Mouse (Mus musculus): ENCODE measurements around the gene Ppib.

Gene Ppib

DNA sequence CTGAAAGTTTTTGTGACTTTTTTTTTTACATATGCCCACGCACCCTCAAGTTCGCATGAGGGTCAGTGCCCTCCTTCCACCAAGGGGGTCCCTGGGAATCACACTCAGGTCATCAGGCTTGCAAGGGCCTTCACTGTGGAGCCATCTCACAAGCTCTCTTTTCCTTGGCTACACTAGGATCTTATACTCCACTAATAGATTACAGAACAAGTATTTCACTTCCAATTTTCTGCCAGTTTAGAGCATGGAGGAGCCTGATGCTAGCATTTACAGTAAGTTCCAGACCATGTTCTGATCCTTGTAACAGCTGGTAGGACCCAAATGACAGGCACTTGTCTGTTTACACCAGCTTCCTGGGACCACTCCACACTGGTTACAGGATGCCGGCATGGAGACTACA lies 18.1 kb downstream of the Ppib start:
- no peak for DNase-seq (ENCODE audit: low read depth)

DNA sequence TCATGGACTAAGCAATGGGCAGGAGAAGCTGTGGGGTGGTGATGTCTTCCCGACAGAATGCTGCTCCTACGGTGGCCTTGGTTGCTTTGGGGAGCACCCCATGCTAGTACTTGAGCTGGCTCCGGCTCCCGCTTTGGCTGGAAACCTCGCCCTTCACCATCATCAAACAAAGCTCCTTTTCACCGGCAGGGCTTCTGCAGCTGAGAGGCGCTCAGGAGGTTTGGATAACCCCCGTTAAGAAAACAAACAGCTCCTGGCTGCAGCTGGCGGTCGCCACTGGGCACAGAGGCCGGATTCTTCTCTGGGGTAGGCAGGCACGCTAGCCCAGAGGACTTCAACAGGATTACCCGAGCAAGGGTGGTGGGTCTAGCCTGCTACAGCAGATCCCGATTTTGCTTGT lies 18.5 kb downstream of the Ppib start:
- DNase-seq (ENCODE audit: low read depth), result no peak

DNA sequence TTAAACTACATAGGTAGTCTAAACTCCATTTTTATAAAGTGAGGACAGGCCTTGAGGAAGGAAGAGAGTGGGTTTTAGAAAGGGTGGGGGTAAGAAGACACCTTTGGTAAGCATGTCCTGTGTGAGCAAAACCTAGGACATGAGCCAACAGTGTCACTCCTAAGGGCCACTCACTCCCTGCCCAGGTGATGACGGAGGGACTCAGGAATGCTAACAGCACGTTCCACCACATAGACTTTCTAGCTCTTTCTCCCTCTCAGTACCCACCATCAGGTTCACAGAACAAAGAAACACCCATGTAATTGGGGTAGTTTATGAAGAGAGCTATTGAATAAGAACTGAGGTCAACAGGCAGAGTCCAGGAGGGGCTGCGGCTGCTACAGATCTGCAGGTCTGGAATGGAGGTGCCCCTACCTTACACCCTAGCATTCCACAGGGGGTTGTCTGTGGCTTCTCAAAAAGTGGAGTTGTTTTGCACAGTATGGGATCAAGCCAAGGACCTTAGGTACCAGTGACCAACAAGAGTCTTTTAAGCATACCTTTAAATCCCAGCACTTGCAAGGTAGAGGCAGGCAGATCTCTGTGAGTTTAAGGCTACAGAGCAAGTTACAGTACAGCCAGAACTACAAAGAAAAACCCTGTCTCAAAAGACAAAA lies 20.9 kb downstream of the Ppib start:
- no peak for DNase-seq (ENCODE audit: low read depth)

GRCm38 (mm10) chr9:66081999-66082398 lies 22.0 kb downstream of the Ppib start:
- DNase-seq (ENCODE audit: low read depth), result no peak

GRCm38 (mm10) chr9:66084171-66084570 lies 24.1 kb downstream of the Ppib start:
- no peak for DNase-seq (ENCODE audit: low read depth)

GRCm38 (mm10) chr9:66087062-66087461 lies 27.0 kb downstream of the Ppib start:
- DNase-seq (ENCODE audit: low read depth), result no peak

GRCm38 (mm10) chr9:66088411-66088810 lies 28.4 kb downstream of the Ppib start:
- DNase-seq (ENCODE audit: low read depth), result peak; percentile 60

DNA sequence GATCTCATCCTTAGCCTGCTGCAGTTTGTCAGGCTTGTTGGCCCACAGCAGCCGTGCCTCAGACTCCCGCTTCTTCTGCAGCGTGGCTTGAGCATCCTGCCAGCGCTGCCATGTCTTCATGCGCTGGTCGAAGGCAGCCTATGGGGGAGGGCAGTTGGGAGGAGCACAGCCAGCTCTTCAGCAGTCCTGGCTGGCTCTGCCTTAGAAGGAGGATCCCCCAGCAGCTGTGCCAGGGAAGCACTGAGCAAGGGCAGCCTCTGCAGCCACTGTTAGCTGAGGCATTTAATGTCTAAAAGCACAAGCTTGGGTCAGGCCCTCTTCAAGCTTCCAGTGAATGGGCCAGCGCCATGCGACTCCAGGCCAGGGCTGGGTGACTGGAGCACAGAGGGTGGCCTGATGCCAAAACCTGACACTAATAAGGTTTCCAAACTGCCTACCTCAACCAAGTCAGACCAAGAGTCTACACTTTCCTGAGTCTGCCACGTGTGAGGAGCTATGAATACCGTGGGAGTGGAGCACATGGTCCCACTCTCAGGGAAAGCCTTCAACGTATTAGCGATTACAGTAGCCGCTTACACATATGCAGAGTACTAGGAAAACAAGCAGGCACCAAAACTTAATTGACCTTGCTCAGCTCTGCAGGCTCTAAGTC lies 30.7 kb downstream of the Ppib start:
- no peak for DNase-seq (ENCODE audit: low read depth)

GRCm38 (mm10) chr9:66091327-66092231 lies 31.6 kb downstream of the Ppib start:
- no peak for DNase-seq (ENCODE audit: low read depth)

DNA sequence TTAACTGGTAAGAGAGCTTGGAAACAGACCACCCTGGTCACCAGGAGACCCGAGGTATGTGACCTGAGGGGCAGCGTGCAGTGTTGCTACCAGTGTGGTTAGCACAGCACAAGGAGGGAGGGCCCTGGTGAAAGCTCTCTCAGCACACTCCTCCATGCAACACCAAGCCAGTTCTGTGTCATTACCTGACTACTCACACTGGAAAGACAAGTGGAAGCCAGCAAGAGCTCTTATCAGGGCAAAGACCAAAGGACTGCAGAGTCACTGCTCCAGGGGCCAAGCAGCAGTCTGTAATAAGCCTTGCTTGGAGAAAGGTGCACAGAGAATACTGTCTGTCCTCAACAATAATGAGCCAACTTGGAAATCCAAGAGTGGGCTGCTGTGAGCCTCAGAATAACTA lies 32.6 kb downstream of the Ppib start:
- no peak for DNase-seq (ENCODE audit: low read depth)

DNA sequence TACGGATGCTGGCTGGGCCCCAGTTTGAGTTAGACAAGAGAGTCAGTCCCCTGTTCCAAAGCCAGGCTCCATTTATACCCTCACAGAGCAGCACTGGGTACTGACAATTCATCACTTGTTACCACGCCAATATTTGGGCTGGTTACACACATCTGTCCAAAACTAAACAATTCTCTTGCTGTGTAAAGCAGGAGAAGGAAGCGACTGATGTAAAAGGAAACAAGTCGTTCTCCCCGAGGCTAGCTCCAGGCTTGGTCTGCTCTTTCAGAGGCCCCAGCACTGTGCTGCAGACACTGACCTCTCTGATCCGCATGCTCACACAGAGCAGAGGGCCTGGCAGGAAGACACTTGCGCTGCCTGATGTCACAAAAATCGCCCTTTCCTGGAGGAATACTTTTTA lies 41.6 kb downstream of the Ppib start:
- no peak for DNase-seq (ENCODE audit: low read depth)

DNA sequence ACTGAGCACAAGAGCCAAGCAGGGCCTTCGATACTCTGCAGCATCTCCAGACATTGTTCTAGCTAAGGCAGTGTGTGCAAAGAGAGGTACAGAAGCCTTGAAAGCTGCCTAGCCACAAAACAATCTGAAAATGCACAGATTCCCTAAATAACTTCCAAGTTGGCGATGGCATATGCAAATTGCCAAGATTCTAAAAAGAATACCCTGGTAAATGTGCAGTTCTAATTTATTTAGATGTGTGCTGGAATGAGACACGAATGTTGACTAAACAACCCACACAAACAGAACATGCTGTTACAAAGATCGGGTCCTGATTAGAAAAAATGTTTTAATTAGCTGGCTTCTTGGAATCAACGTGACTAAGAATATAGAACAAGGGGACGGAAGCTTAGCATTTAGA lies 42.6 kb downstream of the Ppib start:
- DNase-seq (ENCODE audit: low read depth), result no peak

DNA sequence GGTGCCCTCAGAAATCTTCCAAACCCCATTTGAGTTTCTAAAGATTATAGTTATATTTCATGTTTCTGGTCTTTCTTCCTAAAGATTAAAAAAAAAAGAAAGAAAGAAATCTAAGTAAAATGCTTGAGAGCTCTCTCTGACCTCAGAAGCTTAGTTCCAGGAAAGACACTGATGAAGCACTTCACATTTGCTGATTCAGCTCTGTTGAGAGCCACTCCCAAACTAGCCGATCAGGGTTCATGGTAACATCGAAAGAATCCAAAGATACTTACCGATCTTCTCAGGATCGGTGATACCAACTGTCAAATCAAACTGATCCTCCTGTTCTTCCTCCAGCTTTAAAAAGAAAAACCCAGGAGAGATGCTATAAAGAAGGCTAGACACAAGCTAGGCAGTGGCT lies 44.6 kb downstream of the Ppib start:
- no peak for DNase-seq (ENCODE audit: low read depth)

DNA sequence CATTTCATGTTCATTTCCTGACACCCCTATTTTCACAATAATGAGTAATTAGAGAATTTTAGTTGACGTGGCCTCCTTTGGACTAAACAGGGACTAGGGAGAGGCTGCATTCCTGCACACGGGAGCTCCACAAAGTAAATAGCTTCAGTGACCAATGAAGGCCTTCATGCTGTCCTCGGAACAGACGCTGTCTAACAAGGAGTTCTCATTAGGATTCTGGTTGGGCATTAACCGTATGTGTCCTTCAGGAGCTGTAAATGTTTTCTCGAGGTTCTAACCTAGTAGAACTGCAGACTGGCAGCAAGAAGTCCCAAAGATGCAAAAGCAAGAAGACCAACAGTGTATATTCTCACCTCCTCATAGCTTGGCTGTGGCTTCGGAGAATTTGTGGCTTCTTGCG lies 45.1 kb downstream of the Ppib start:
- DNase-seq (ENCODE audit: low read depth), result no peak

DNA sequence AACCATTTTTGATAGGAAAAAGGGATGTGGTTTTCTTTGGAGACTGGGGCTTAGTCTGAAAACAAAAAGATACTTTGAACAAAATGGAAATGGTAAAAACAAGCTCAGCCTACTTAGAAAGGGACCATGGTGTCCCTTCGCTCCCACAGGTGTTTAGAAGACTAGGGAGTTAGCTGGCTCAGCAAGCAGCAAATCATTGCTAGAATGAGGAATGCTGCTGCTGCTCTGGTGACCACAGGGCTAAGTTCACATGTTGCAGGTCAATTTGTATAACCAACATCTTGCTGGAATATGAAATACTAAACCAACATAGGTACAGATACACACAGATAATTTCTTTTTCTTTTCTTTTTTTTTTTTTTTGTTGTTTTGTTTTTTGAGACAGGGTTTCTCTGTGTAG lies 49.6 kb downstream of the Ppib start:
- DNase-seq (ENCODE audit: low read depth), result no peak

GRCm38 (mm10) chr9:66110126-66110525 lies 50.1 kb downstream of the Ppib start:
- DNase-seq (ENCODE audit: low read depth), result no peak

DNA sequence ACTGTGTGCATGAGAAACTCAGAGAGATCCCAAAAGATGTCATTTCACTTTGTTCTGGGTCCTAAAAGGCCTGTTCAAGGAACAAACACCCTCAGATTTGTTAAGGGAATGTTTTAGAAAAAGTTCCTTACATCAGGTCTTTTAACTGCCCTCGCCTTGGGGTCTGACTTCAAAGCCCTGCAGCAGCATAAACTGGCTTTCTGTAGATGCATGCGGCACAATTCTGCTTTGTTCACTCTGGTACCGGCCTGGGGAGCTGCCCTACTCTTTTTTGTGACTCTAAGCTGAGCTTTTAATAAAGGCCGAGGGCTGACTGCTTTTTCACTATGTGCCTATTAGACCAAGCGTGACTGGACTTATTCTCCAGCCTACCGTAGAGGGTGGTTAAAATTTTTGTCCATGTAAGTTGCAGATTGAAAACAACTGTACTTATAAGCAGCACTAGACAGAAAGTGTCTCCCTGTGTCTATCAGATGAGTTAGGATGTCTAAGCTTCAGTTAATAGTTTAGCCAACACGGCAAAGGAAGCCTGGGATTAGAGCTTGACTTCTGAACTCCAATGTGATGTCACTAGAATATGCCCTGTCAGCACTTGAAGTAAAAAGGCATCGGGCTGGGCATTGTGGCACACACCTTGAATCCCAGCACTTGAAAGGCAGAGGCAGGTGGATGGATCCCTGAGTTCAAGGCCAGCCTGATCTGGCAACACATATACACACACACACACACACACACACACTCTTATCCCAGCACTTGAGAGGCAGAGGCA lies 50.8 kb downstream of the Ppib start:
- no peak for DNase-seq (ENCODE audit: low read depth)

- peak; percentile 83 for DNase-seq (ENCODE audit: low read depth)
These were observed 54.3 kb downstream of the Ppib start for GRCm38 (mm10) chr9:66114341-66114740.

Data from 416B (cell line).